Mouse (Mus musculus): ENCODE measurements at regions not wholly inside any gene's neighbourhood (a gene's known extent, or its start where the extent isn't known, plus 50 kb on each side); places are given as distances from the start of the nearest gene placed in this dataset.

- no peak for TF ChIP-seq CTCF (IDR thresholded peaks at IDR 0.05; ENCODE audit: low read depth)
- TF ChIP-seq EP300 (IDR thresholded peaks at IDR 0.05; ENCODE audit: low read depth), result no peak
These were observed 72.6 kb upstream of the Bmp2k start for GRCm38 (mm10) chr5:96924736-96925429.
